Mouse (Mus musculus): ENCODE results near the gene Rapgef1. TPM values are rescaled to one million over a fixed set of nuclear protein-coding genes. Genes with fewer than 3 reads are reported as not detected.

The Rapgef1 gene
- total RNA-seq (2023) = 100 to 1,000 TPM; 149 to 160 TPM

GRCm38 (mm10) chr2:29619484-29620300 is at the start of gene Rapgef1:
Gene Rapgef1 (plus strand): TSS chr2:29619720.

GRCm38 (mm10) chr2:29751497-29751896 is 132.0 kb downstream of the Rapgef1 start, which contains the start of gene Gm13420:
Gene Gm13420 (minus strand): TSS chr2:29751685.

GRCm38 (mm10) chr2:29787104-29787917 is 167.8 kb downstream of the Rapgef1 start, which contains the start of gene Coq4:
Gene Coq4 (plus strand): TSS chr2:29787493.

GRCm38 (mm10) chr2:29787937-29788681 is 168.6 kb downstream of the Rapgef1 start, which contains the start of gene Trub2:
Gene Trub2 (minus strand): TSS chr2:29788502.

Other genes with a start within 250 kb of the Rapgef1 start
- under 1 TPM in 1 of 2 experiments, not detected in 1; 0.53 TPM for gene Gm13420, start 132.0 kb downstream of the Rapgef1 start, total RNA-seq (2023)
- under 1 TPM in 1 of 2 experiments, not detected in 1; 0.98 TPM for gene Gm13547, start 139.6 kb downstream of the Rapgef1 start, total RNA-seq (2023)
- 1 to 10 TPM; 7.0 to 7.9 TPM for gene Coq4, start 167.8 kb downstream of the Rapgef1 start, total RNA-seq (2023)
- 10 to 100 TPM; 44.8 to 55.8 TPM for gene Trub2, start 168.8 kb downstream of the Rapgef1 start, total RNA-seq (2023)
- 10 to 100 TPM; 16.4 to 18.7 TPM for gene Slc27a4, start 182.9 kb downstream of the Rapgef1 start, total RNA-seq (2023)
- 10 to 100 TPM; 43.6 to 47.9 TPM for gene Urm1, start 200.4 kb downstream of the Rapgef1 start, total RNA-seq (2023)
- gene Cercam, start 249.4 kb downstream of the Rapgef1 start, total RNA-seq (2023) = 1 to 10 TPM in 1 of 2 experiments, under 1 TPM in 1; 0.68 to 1.2 TPM